ENCODE assay signal across 24 mouse cellular contexts in genomic region chr16:74307543-74307887, GRCm38 (mm10).
A peak's percentile ranks its signal among the peaks of the same experiment; 100 is the strongest.
DNase-seq lines count a peak whose midpoint lies in the region; ATAC-seq and TF ChIP-seq lines count a peak whose summit lies in the region.
"Had no signal": no experiment of that assay in that cellular context is flagged by ENCODE, and none has a peak within 500 bp of the region (broad histone marks: within the 10 kb centered on the region; RNA-seq: fewer than 3 reads in every experiment).

No protein-coding gene starts in this region.

- H3K27me3 ChIP-seq in forebrain, embryonic 12.5 days = no peaks in the 10 kb centered on the region
- H3K27me3 ChIP-seq in forebrain, embryonic 10.5 days (ENCODE audit: poor library complexity, severe bottlenecking) = no peaks in the 10 kb centered on the region
- H3K27me3 ChIP-seq in midbrain, embryonic 16.5 days (ENCODE audit: control insufficient read depth, insufficient read depth, low read depth, low read length) = no peaks in the 10 kb centered on the region
- no peaks in the 10 kb centered on the region for H3K27me3 ChIP-seq in midbrain, embryonic 11.5 days (ENCODE audit: control insufficient read depth, insufficient read depth, low read length)
- H3K27me3 ChIP-seq in hindbrain, embryonic 14.5 days (ENCODE audit: control insufficient read depth, insufficient read depth, low read length) = no peaks in the 10 kb centered on the region
- no peaks in the 10 kb centered on the region for H3K27me3 ChIP-seq in intestine, embryonic 15.5 days (replicated peaks)
- H3K27me3 ChIP-seq: embryonic facial prominence, embryonic 12.5 days; heart, embryonic 12.5 days; limb, embryonic 13.5 days; lung, embryonic 15.5 days had no signal

- H3K36me3 ChIP-seq in forebrain, embryonic 12.5 days (replicated peaks) = no peaks in the 10 kb centered on the region
- H3K36me3 ChIP-seq in forebrain, embryonic 10.5 days (replicated peaks) = no peaks in the 10 kb centered on the region
- no peaks in the 10 kb centered on the region for H3K36me3 ChIP-seq in midbrain, embryonic 16.5 days (ENCODE audit: control insufficient read depth, insufficient read depth, low read length)
- no peaks in the 10 kb centered on the region for H3K36me3 ChIP-seq in midbrain, embryonic 11.5 days (ENCODE audit: control insufficient read depth, insufficient read depth, low read length)
- no peaks in the 10 kb centered on the region for H3K36me3 ChIP-seq in hindbrain, embryonic 14.5 days (replicated peaks; ENCODE audit: control insufficient read depth, insufficient read depth)
- no peaks in the 10 kb centered on the region for H3K36me3 ChIP-seq in intestine, embryonic 15.5 days
- H3K36me3 ChIP-seq: embryonic facial prominence, embryonic 12.5 days; G1E; heart, embryonic 12.5 days; limb, embryonic 13.5 days; lung, embryonic 15.5 days; midbrain, embryonic 10.5 days had no signal

- no peak overlapping the region for H3K4me3 ChIP-seq in forebrain, embryonic 12.5 days (replicated peaks)
- no peak overlapping the region for H3K4me3 ChIP-seq in forebrain, embryonic 10.5 days
- no peak overlapping the region for H3K4me3 ChIP-seq in midbrain, embryonic 16.5 days (ENCODE audit: low read depth, low read length)
- H3K4me3 ChIP-seq in midbrain, embryonic 11.5 days (ENCODE audit: low read depth, low read length) = no peak overlapping the region
- no peak overlapping the region for H3K4me3 ChIP-seq in hindbrain, embryonic 14.5 days (replicated peaks; ENCODE audit: low read length)
- H3K4me3 ChIP-seq in intestine, embryonic 15.5 days (replicated peaks) = no peak overlapping the region
- H3K4me3 ChIP-seq: embryonic facial prominence, embryonic 12.5 days; heart, adult 2 months; heart, embryonic 12.5 days; layer of hippocampus, adult 2 months; limb, embryonic 13.5 days; lung, embryonic 15.5 days; midbrain, embryonic 10.5 days had no signal

- 44% methylated on average over 6 of the region's 6 CpGs for WGBS in forebrain, embryonic 12.5 days
- WGBS in forebrain, embryonic 10.5 days = 72% methylated on average over 6 of the region's 6 CpGs
- 29% methylated on average over 6 of the region's 6 CpGs for WGBS in midbrain, embryonic 16.5 days
- 52% methylated on average over 6 of the region's 6 CpGs for WGBS in midbrain, embryonic 11.5 days
- WGBS in hindbrain, embryonic 14.5 days = 9% methylated on average over 6 of the region's 6 CpGs
- 63% methylated on average over 6 of the region's 6 CpGs for WGBS in intestine, embryonic 15.5 days

- no peak for DNase-seq in forebrain, embryonic 10.5 days (ENCODE audit: extremely low spot score, low spot score)
- no peak for DNase-seq in midbrain, embryonic 11.5 days (ENCODE audit: low spot score, missing footprints)
- DNase-seq in brain, embryonic 14.5 days (ENCODE audit: low read depth) = peak; percentile 62
- no peak for DNase-seq in hindbrain, embryonic 14.5 days (ENCODE audit: low spot score)
- no peak for DNase-seq in embryo, embryonic 10.5 days (ENCODE audit: low spot score)
- DNase-seq: adrenal gland, adult 8-10 months; cerebellum, adult 8-10 months; cerebellum, postnatal 36 days; embryo, embryonic 11 days; heart, adult 2 months; heart, postnatal 4 days; kidney, adult 2 months; kidney, postnatal 36 days had no signal

- TF ChIP-seq CTCF in brain, embryonic 14.5 days (IDR thresholded peaks at IDR 0.05; ENCODE audit: borderline replicate concordance, extremely low read depth, insufficient read depth, insufficient read length) = no peak

- no peak overlapping the region for H3K9ac ChIP-seq in forebrain, embryonic 12.5 days
- H3K9ac ChIP-seq in midbrain, embryonic 16.5 days (ENCODE audit: low read depth, low read length) = no peak overlapping the region
- no peak overlapping the region for H3K9ac ChIP-seq in midbrain, embryonic 11.5 days (ENCODE audit: low read length)
- H3K9ac ChIP-seq in hindbrain, embryonic 14.5 days = no peak overlapping the region
- H3K9ac ChIP-seq in intestine, embryonic 15.5 days = no peak overlapping the region
- H3K9ac ChIP-seq: embryonic facial prominence, embryonic 12.5 days; heart, embryonic 12.5 days; limb, embryonic 13.5 days; lung, embryonic 15.5 days had no signal

- TF ChIP-seq POLR2A in brain, embryonic 14.5 days (IDR thresholded peaks at IDR 0.05; ENCODE audit: borderline replicate concordance, extremely low read depth, insufficient read depth, insufficient read length, poor library complexity, severe bottlenecking) = no peak

- H3K4me1 ChIP-seq in forebrain, embryonic 12.5 days = no peaks in the 10 kb centered on the region; the same call in 1 of the 2 replicates
- peaks cover 5% of the 10 kb centered on the region; the same call in 1 of the 2 replicates for H3K4me1 ChIP-seq in forebrain, embryonic 10.5 days
- H3K4me1 ChIP-seq in midbrain, embryonic 16.5 days (ENCODE audit: control insufficient read depth, insufficient read depth, low read length) = 0 out of 2 replicates have a peak, but pooled peaks cover 2% of the 10 kb centered on the region
- H3K4me1 ChIP-seq in midbrain, embryonic 11.5 days (ENCODE audit: control insufficient read depth, insufficient read depth, low read length) = no peaks in the 10 kb centered on the region
- H3K4me1 ChIP-seq in hindbrain, embryonic 14.5 days (replicated peaks; ENCODE audit: control insufficient read depth, insufficient read depth, low read length) = peaks cover 3% of the 10 kb centered on the region; the same call in 1 of the 2 replicates
- no peaks in the 10 kb centered on the region for H3K4me1 ChIP-seq in intestine, embryonic 15.5 days (replicated peaks)
- H3K4me1 ChIP-seq: embryonic facial prominence, embryonic 12.5 days; heart, embryonic 12.5 days; limb, embryonic 13.5 days; lung, embryonic 15.5 days; midbrain, embryonic 10.5 days had no signal

- no peak overlapping the region for H3K27ac ChIP-seq in forebrain, embryonic 12.5 days
- no peak overlapping the region for H3K27ac ChIP-seq in forebrain, embryonic 10.5 days
- H3K27ac ChIP-seq in midbrain, embryonic 16.5 days (ENCODE audit: low read length) = no peak overlapping the region
- H3K27ac ChIP-seq in midbrain, embryonic 11.5 days (ENCODE audit: low read depth, low read length) = no peak overlapping the region
- H3K27ac ChIP-seq in hindbrain, embryonic 14.5 days = no peak overlapping the region
- H3K27ac ChIP-seq in intestine, embryonic 15.5 days = no peak overlapping the region
- H3K27ac ChIP-seq: embryonic facial prominence, embryonic 12.5 days; heart, adult 2 months; layer of hippocampus, adult 2 months; limb, embryonic 13.5 days; lung, embryonic 15.5 days; midbrain, embryonic 10.5 days had no signal

- ATAC-seq in forebrain, embryonic 12.5 days (ENCODE audit: low FRiP score) = peak; percentile 51; the same call in 1 of the 2 replicates
- peak; percentile 17; the same call in 1 of the 2 replicates for ATAC-seq in midbrain, embryonic 16.5 days
- ATAC-seq in midbrain, embryonic 11.5 days (ENCODE audit: low FRiP score) = no peak
- ATAC-seq in hindbrain, embryonic 14.5 days (ENCODE audit: low FRiP score) = peak; percentile 43; the same call in 1 of the 2 replicates
- no peak for ATAC-seq in intestine, embryonic 15.5 days

- no peaks in the 10 kb centered on the region for H3K9me3 ChIP-seq in forebrain, embryonic 12.5 days
- H3K9me3 ChIP-seq in forebrain, embryonic 10.5 days = no peaks in the 10 kb centered on the region
- H3K9me3 ChIP-seq in midbrain, embryonic 16.5 days (replicated peaks; ENCODE audit: control insufficient read depth, low read length, poor library complexity, severe bottlenecking) = no peaks in the 10 kb centered on the region
- H3K9me3 ChIP-seq in midbrain, embryonic 11.5 days (ENCODE audit: control insufficient read depth, low read length) = no peaks in the 10 kb centered on the region
- no peaks in the 10 kb centered on the region for H3K9me3 ChIP-seq in hindbrain, embryonic 14.5 days (ENCODE audit: control insufficient read depth, low read length)
- H3K9me3 ChIP-seq in intestine, embryonic 15.5 days = no peaks in the 10 kb centered on the region
- H3K9me3 ChIP-seq: embryonic facial prominence, embryonic 12.5 days; heart, embryonic 12.5 days; limb, embryonic 13.5 days; lung, embryonic 15.5 days; midbrain, embryonic 10.5 days had no signal

- no peak overlapping the region for H3K4me2 ChIP-seq in forebrain, embryonic 12.5 days
- H3K4me2 ChIP-seq in midbrain, embryonic 16.5 days (ENCODE audit: low read length) = no peak overlapping the region
- no peak overlapping the region for H3K4me2 ChIP-seq in midbrain, embryonic 11.5 days
- H3K4me2 ChIP-seq in hindbrain, embryonic 14.5 days (replicated peaks) = no peak overlapping the region
- H3K4me2 ChIP-seq in intestine, embryonic 15.5 days (replicated peaks) = no peak overlapping the region
- H3K4me2 ChIP-seq: embryonic facial prominence, embryonic 12.5 days; heart, embryonic 12.5 days; limb, embryonic 13.5 days; liver, embryonic 11.5 days; lung, embryonic 15.5 days had no signal

Comparison
In these comparisons a context has a peak if more than half of its experiments do, and no peak if none do; other contexts are left out.
1. ATAC-seq: peak in forebrain, embryonic 12.5 days (single experiment), midbrain, embryonic 16.5 days (single experiment) and hindbrain, embryonic 14.5 days (single experiment); none in midbrain, embryonic 11.5 days (single experiment) and intestine, embryonic 15.5 days (single experiment).